Mouse (Mus musculus): ENCODE measurements around the gene Frmd4b. TPM values are rescaled to one million over a fixed set of nuclear protein-coding genes. Genes with fewer than 3 reads are reported as not detected.

Frmd4b gene
- polyA plus RNA-seq (2012; rRNA removed): 2.6 and 4.8 TPM in 2 replicates

DNA sequence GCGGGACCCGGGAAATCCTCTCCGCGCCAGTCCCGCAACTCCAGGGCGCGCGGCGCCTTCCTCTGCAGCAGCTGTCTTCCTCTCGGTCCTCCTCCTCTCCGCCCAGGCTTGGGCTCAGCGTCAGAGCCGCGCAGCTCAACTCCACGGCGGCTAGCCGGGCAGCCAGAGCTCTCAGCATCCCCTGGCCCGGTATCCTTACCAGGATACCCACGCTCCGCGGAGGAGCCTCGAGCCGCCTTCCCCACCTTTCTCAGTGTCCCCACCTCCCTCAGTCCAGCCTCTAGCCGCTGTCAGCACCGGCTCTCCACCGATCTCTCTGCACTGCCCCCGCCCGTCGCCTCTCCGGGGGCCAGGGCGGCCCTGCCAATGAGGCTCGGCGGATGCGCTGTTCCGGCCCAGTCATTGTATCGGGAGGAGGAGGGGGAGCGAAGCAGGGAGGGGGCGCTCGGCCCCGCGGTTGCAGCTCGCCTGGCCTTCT lies at the start of gene Frmd4b:
Gene Frmd4b (minus strand): TSS at position 276 of the 478 bp plus-strand sequence.
- H3K4me1 ChIP-seq (ENCODE audit: control insufficient read depth, insufficient read depth, insufficient read length, low read length): no peaks in the 10 kb centered on the region
- TF ChIP-seq POLR2A (IDR thresholded peaks at IDR 0.05; ENCODE audit: low read depth, low read length): no peak
- no peak for TF ChIP-seq CTCF (IDR thresholded peaks at IDR 0.05; ENCODE audit: extremely low read depth, insufficient read length, insufficient replicate concordance, low read depth, low read length)
- H3K27me3 ChIP-seq (ENCODE audit: control insufficient read depth, insufficient read depth, low read length): peaks cover 13% of the 10 kb centered on the region
- 1% methylated on average over 42 of the region's 42 CpGs for WGBS
- no peak within 1 kb of the TSS for H3K27ac ChIP-seq (ENCODE audit: insufficient read depth, low read depth, low read length)
- H3K36me3 ChIP-seq (ENCODE audit: control insufficient read depth, insufficient read depth, low read length): no peaks in the 10 kb centered on the region
- H3K4me3 ChIP-seq (ENCODE audit: low read depth, low read length): peak within 1 kb of the TSS; percentile 63

DNA sequence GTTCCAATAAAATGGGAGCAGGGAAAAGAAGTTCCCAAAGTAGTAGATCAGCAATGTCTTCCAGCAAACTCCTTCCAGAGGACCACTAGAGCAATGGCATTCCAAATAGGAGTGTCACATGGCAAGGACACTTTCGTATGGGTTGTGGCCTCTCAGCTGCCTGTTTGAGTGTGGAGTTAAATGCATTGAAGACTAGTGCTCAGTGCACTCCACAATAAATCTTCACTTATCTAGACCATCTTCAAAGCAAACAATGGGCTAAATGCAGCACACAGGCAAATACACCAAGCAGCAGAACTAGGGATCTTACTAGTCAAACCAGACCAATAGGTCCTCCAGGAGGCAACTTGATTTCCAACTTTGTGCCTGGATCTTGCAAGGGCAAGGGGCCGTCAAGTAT lies 49.1 kb upstream of the Frmd4b start:
- H3K27ac ChIP-seq (ENCODE audit: insufficient read depth, low read depth, low read length): no peak overlapping the region
- H3K36me3 ChIP-seq (ENCODE audit: control insufficient read depth, insufficient read depth, low read length): no peaks in the 10 kb centered on the region
- no peaks in the 10 kb centered on the region for H3K4me1 ChIP-seq (ENCODE audit: control insufficient read depth, insufficient read depth, insufficient read length, low read length)
- WGBS: 18% methylated on average over 2 of the region's 2 CpGs
- no peaks in the 10 kb centered on the region for H3K27me3 ChIP-seq (ENCODE audit: control insufficient read depth, insufficient read depth, low read length)
- H3K4me3 ChIP-seq (ENCODE audit: low read depth, low read length): no peak overlapping the region
- no peak for TF ChIP-seq POLR2A (IDR thresholded peaks at IDR 0.05; ENCODE audit: low read depth, low read length)
- no peak for TF ChIP-seq CTCF (IDR thresholded peaks at IDR 0.05; ENCODE audit: extremely low read depth, insufficient read length, insufficient replicate concordance, low read depth, low read length)

DNA sequence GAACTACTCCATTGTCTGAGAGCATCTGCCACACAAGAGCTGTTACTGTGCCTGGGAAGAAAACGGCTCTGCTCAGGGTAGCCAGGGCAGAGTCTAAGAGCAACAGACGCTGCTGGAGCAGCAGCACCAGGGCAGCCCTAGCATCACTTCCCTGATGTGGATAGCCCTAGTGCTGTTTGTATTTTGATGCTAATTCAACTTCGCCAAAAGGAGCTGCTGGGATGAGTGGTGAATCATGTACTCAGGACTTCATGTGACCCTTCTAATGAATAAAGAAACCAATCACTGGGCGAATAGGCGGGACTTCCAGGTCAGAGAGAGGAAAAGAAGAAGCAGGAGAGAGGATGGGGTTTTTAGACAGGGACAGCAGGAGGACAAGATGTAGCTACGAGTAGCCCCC lies 41.6 kb upstream of the Frmd4b start:
- WGBS: 77% methylated on average over 6 of the region's 6 CpGs
- Histone ChIP-seq H3K27me3 (ENCODE audit: control insufficient read depth, insufficient read depth, low read length) (no peaks in the 10 kb centered on the region), H3K4me3 (ENCODE audit: low read depth, low read length) (no peak overlapping the region), H3K4me1 (ENCODE audit: control insufficient read depth, insufficient read depth, insufficient read length, low read length) (no peaks in the 10 kb centered on the region), H3K27ac (ENCODE audit: insufficient read depth, low read depth, low read length) (no peak overlapping the region), H3K36me3 (ENCODE audit: control insufficient read depth, insufficient read depth, low read length) (no peaks in the 10 kb centered on the region)
- TF ChIP-seq POLR2A (IDR thresholded peaks at IDR 0.05; ENCODE audit: low read depth, low read length): no peak
- TF ChIP-seq CTCF (IDR thresholded peaks at IDR 0.05; ENCODE audit: extremely low read depth, insufficient read length, insufficient replicate concordance, low read depth, low read length): no peak

DNA sequence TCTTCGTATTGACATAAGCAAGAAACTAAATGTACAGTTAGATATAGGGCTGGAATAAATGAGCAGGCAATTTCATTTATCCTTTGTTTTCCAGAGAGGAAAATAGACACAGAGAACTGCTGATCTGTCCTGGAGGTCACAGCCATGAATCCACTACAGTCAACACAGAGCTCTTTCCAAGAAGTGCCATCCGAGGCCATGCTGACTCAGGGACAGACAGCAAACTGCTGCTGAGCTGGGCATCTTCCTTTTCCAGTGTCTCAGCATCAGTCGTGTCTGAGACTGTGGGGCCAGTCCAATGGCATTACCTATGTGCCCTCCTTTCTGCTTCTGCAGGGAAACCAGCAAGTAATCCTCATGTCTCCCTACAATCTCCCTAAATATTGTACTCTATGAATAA lies 38.6 kb upstream of the Frmd4b start:
- Histone ChIP-seq H3K36me3 (ENCODE audit: control insufficient read depth, insufficient read depth, low read length) (no peaks in the 10 kb centered on the region), H3K27me3 (ENCODE audit: control insufficient read depth, insufficient read depth, low read length) (no peaks in the 10 kb centered on the region), H3K4me1 (ENCODE audit: control insufficient read depth, insufficient read depth, insufficient read length, low read length) (no peaks in the 10 kb centered on the region), H3K27ac (ENCODE audit: insufficient read depth, low read depth, low read length) (no peak overlapping the region), H3K4me3 (ENCODE audit: low read depth, low read length) (no peak overlapping the region)
- 76% methylated on average over 3 of the region's 3 CpGs for WGBS
- no peak for TF ChIP-seq CTCF (IDR thresholded peaks at IDR 0.05; ENCODE audit: extremely low read depth, insufficient read length, insufficient replicate concordance, low read depth, low read length)
- TF ChIP-seq POLR2A (IDR thresholded peaks at IDR 0.05; ENCODE audit: low read depth, low read length): no peak

DNA sequence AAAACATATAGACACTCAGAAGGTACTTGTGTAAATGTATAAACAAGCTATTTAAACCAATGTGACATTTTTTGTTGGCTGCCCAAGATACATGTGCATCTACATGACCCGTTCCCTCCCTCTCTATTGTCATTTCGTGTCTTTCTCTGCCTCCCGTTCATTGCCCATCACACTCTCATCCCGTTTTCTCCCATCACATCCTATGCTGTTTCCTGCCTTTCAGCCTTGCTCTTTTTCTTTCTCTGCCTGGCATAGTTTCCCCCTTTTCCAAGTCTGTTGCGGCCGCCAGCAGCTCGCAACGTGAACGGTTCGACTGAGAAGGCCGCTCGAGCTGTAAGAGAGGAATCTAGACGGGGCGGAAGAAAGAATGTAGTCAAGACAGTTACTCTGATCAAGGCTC lies 30.2 kb upstream of the Frmd4b start:
- H3K27ac ChIP-seq (ENCODE audit: insufficient read depth, low read depth, low read length): no peak overlapping the region
- H3K4me1 ChIP-seq (ENCODE audit: control insufficient read depth, insufficient read depth, insufficient read length, low read length): no peaks in the 10 kb centered on the region
- H3K36me3 ChIP-seq (ENCODE audit: control insufficient read depth, insufficient read depth, low read length): no peaks in the 10 kb centered on the region
- TF ChIP-seq CTCF (IDR thresholded peaks at IDR 0.05; ENCODE audit: extremely low read depth, insufficient read length, insufficient replicate concordance, low read depth, low read length) (no peak), POLR2A (IDR thresholded peaks at IDR 0.05; ENCODE audit: low read depth, low read length) (no peak)
- no peak overlapping the region for H3K4me3 ChIP-seq (ENCODE audit: low read depth, low read length)
- WGBS: 93% methylated on average over 14 of the region's 14 CpGs
- H3K27me3 ChIP-seq (ENCODE audit: control insufficient read depth, insufficient read depth, low read length): no peaks in the 10 kb centered on the region

DNA sequence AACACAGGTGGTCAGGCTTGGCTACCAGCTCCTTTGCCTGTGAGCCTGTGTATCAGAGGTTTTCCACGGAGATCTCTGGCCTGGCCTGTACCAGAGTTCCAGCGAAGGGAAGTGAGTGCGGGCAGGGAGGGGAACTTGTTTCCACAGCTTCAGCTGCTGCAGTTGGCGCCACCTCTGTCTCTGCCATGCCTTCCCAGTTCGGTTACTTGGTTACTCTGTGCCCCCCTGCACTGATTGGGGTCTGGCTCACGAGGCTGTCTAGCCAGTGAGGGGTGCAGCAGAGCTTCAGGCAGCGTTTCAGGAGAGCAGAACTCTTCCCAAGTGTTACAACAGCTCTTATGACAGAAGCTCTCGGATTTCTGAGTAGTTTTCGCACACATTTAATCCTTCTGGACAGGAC lies 6.0 kb upstream of the Frmd4b start:
- no peaks in the 10 kb centered on the region for H3K36me3 ChIP-seq (ENCODE audit: control insufficient read depth, insufficient read depth, low read length)
- H3K4me1 ChIP-seq (ENCODE audit: control insufficient read depth, insufficient read depth, insufficient read length, low read length): no peaks in the 10 kb centered on the region
- no peak overlapping the region for H3K4me3 ChIP-seq (ENCODE audit: low read depth, low read length)
- 61% methylated on average over 9 of the region's 9 CpGs for WGBS
- H3K27ac ChIP-seq (ENCODE audit: insufficient read depth, low read depth, low read length): no peak overlapping the region
- TF ChIP-seq CTCF (IDR thresholded peaks at IDR 0.05; ENCODE audit: extremely low read depth, insufficient read length, insufficient replicate concordance, low read depth, low read length): no peak
- TF ChIP-seq POLR2A (IDR thresholded peaks at IDR 0.05; ENCODE audit: low read depth, low read length): no peak
- no peaks in the 10 kb centered on the region for H3K27me3 ChIP-seq (ENCODE audit: control insufficient read depth, insufficient read depth, low read length)

DNA sequence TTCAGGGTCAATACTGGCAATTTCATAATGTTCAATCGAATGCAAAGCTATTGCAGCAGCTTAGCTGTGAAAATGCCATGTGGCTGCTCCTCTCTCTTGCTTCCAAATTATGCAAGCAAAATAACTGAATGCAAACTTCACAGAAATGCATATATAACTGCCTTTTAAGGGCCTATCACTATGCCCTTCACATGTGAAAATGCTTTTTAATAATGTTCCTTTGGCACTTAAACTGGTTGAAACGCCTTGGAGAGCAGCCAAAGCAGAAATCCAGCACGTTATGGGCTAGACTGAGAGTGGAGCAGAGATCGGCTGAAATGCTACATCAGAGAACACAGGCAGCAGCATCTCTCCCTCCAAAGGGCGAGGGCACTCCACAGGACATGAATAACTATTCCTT lies 4.9 kb upstream of the Frmd4b start:
- H3K4me3 ChIP-seq (ENCODE audit: low read depth, low read length): no peak overlapping the region
- H3K4me1 ChIP-seq (ENCODE audit: control insufficient read depth, insufficient read depth, insufficient read length, low read length): no peaks in the 10 kb centered on the region
- no peak overlapping the region for H3K27ac ChIP-seq (ENCODE audit: insufficient read depth, low read depth, low read length)
- 60% methylated on average over 5 of the region's 5 CpGs for WGBS
- peaks cover 5% of the 10 kb centered on the region; the same call in 1 of the 2 replicates for H3K27me3 ChIP-seq (ENCODE audit: control insufficient read depth, insufficient read depth, low read length)
- H3K36me3 ChIP-seq (ENCODE audit: control insufficient read depth, insufficient read depth, low read length): no peaks in the 10 kb centered on the region
- TF ChIP-seq POLR2A (IDR thresholded peaks at IDR 0.05; ENCODE audit: low read depth, low read length): no peak
- TF ChIP-seq CTCF (IDR thresholded peaks at IDR 0.05; ENCODE audit: extremely low read depth, insufficient read length, insufficient replicate concordance, low read depth, low read length): no peak

All from small intestine, adult 2 months (tissue).